Mouse (Mus musculus): ENCODE results near the gene Strn3.
A peak's percentile ranks its signal among the peaks of the same experiment; 100 is the strongest.
"Not testable (repeated sequence)": the region's sequence is repeated elsewhere in the genome, so short reads cannot be mapped to it uniquely, and the experiment has no call there.

Gene Strn3

GRCm38 (mm10) chr12:51612361-51612760 is 79.3 kb downstream of the Strn3 start:
- DNase-seq (ENCODE audit: low read depth): no peak

- peak; percentile 77 for DNase-seq (ENCODE audit: low read depth)
Measured at GRCm38 (mm10) chr12:51606138-51606537, 85.6 kb downstream of the Strn3 start.

GRCm38 (mm10) chr12:51603306-51603705 is 88.4 kb downstream of the Strn3 start:
- DNase-seq (ENCODE audit: low read depth): no peak

GRCm38 (mm10) chr12:51594030-51594470 is 97.6 kb downstream of the Strn3 start:
- DNase-seq (ENCODE audit: low read depth): no peak

- DNase-seq (ENCODE audit: low read depth): no peak
Measured at GRCm38 (mm10) chr12:51593229-51594029, 98.3 kb downstream of the Strn3 start, which contains the start of gene Coch. Gene Coch, plus strand, starts transcription at chr12:51593341.

GRCm38 (mm10) chr12:51592888-51593228 is 98.8 kb downstream of the Strn3 start:
- DNase-seq (ENCODE audit: low read depth): no peak

GRCm38 (mm10) chr12:51591921-51592320 is 99.8 kb downstream of the Strn3 start:
- DNase-seq (ENCODE audit: low read depth): no peak

GRCm38 (mm10) chr12:51589263-51589662 is 102.4 kb downstream of the Strn3 start:
- no peak for DNase-seq (ENCODE audit: low read depth)

- not testable (repeated sequence) for DNase-seq (ENCODE audit: low read depth)
Measured at GRCm38 (mm10) chr12:51577816-51578215, 113.9 kb downstream of the Strn3 start.

- no peak for DNase-seq (ENCODE audit: low read depth)
Measured at GRCm38 (mm10) chr12:51572651-51573050, 119.0 kb downstream of the Strn3 start.

- DNase-seq (ENCODE audit: low read depth): no peak
Measured at GRCm38 (mm10) chr12:51569944-51570343, 121.8 kb downstream of the Strn3 start.

GRCm38 (mm10) chr12:51569472-51569871 is 122.2 kb downstream of the Strn3 start:
- no peak for DNase-seq (ENCODE audit: low read depth)

GRCm38 (mm10) chr12:51567225-51567624 is 124.5 kb downstream of the Strn3 start:
- DNase-seq (ENCODE audit: low read depth): no peak

GRCm38 (mm10) chr12:51561416-51561815 is 130.3 kb downstream of the Strn3 start:
- DNase-seq (ENCODE audit: low read depth): no peak
